Mouse (Mus musculus) MN1 (cell line): ENCODE results near the gene Gm6882.
"Not testable (repeated sequence)": the region's sequence is repeated elsewhere in the genome, so short reads cannot be mapped to it uniquely, and the experiment has no call there.

Experiments used
- DNase-seq: peaks from one replicate; pipeline ENCODE4 v3.0.0-alpha.2; 2016; ENCODE audit warnings: low spot score

Gene Gm6882

DNA sequence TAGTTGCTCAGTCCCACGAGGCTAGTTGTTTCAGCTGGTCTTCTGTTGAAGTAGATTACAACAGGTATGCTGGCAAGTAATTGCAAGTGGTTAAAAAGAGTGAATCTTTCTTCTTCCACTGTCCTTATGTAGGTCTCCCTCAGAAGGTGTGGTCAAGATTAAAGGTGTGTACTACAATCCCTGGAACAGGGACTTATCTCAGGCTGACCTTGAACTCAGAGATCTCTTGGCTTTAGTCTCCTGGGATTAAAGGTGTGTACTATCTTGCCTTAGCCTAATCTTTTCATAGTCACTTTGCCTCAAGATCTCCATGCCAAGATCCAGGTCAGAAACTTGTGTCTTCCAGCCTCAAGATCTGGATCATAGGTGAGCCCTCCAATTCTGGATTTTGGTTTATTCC, at the start of gene Gm6882:
Gm6882 (minus strand) TSS at position 101 of the 400 bp plus-strand sequence.
- not testable (repeated sequence) for DNase-seq
